12 mouse cellular contexts compared by ENCODE assay signal in the genomic region with DNA sequence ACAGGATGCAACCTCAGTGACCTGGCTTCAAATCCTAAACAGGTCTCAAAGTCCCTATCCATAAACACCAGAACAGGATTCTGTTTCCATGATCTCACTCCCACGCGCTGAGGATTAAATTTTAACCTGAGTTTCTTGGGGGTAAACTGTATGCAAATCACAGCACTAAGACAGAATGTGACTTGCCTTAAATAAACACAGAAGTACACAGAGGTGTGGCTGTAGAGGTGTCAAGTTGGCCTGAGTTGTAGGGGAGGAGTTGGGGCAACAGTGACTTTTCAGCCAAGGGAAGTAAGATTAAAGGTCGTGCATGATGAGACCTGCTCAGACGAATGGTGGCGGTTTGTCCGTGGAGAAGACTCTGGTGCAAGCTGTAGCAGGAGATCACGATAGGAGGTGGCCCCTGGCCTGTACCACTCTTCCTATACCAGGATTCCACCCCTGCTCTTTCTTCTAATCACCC. TPM values are rescaled to one million over a fixed set of nuclear protein-coding genes. Genes with fewer than 3 reads are reported as not detected.
DNase-seq lines count a peak whose midpoint lies in the region; ATAC-seq lines count a peak whose summit lies in the region.
"Had no signal": no experiment of that assay in that cellular context is flagged by ENCODE, and none has a peak within 500 bp of the region (broad histone marks: within the 10 kb centered on the region; RNA-seq: fewer than 3 reads in every experiment).

No protein-coding gene starts in this region.

- H3K27ac ChIP-seq in midbrain, embryonic 11.5 days (ENCODE audit: low read depth, low read length): no peak overlapping the region
- no peak overlapping the region for H3K27ac ChIP-seq in midbrain, embryonic 16.5 days (ENCODE audit: low read length)
- peak overlapping the region; percentile 92 for H3K27ac ChIP-seq in liver, embryonic 16.5 days (ENCODE audit: low read length)
- peak overlapping the region; percentile 67 for H3K27ac ChIP-seq in stomach, embryonic 14.5 days (ENCODE audit: low read length)
- H3K27ac ChIP-seq in forebrain, embryonic 13.5 days: no peak overlapping the region
- H3K27ac ChIP-seq: lung, embryonic 15.5 days had no signal

- no peak for ATAC-seq in midbrain, embryonic 11.5 days (ENCODE audit: low FRiP score)
- no peak for ATAC-seq in midbrain, embryonic 16.5 days
- peak; percentile 84 for ATAC-seq in liver, embryonic 16.5 days (ENCODE audit: low read depth)
- ATAC-seq in stomach, embryonic 14.5 days (ENCODE audit: insufficient number of reproducible peaks, insufficient read depth, low FRiP score, low read depth): peak; percentile 81
- ATAC-seq in megakaryocyte-erythroid progenitor cell, adult 5-6 weeks (replicated peaks; ENCODE audit: low FRiP score, low TSS enrichment, poor library complexity, severe bottlenecking): no peak
- no peak for ATAC-seq in forebrain, embryonic 13.5 days
- ATAC-seq: forebrain, embryonic 16.5 days had no signal

- H3K36me3 ChIP-seq in midbrain, embryonic 11.5 days (ENCODE audit: control insufficient read depth, insufficient read depth, low read length): no peaks in the 10 kb centered on the region
- no peaks in the 10 kb centered on the region for H3K36me3 ChIP-seq in midbrain, embryonic 16.5 days (ENCODE audit: control insufficient read depth, insufficient read depth, low read length)
- no peaks in the 10 kb centered on the region for H3K36me3 ChIP-seq in liver, embryonic 16.5 days (ENCODE audit: control insufficient read depth, insufficient read depth)
- no peaks in the 10 kb centered on the region for H3K36me3 ChIP-seq in stomach, embryonic 14.5 days (ENCODE audit: control insufficient read depth, insufficient read depth, low read length)
- H3K36me3 ChIP-seq in forebrain, embryonic 13.5 days (ENCODE audit: poor library complexity, severe bottlenecking): no peaks in the 10 kb centered on the region
- H3K36me3 ChIP-seq: lung, embryonic 15.5 days had no signal

- H3K4me2 ChIP-seq in midbrain, embryonic 11.5 days: no peak overlapping the region
- no peak overlapping the region for H3K4me2 ChIP-seq in midbrain, embryonic 16.5 days (ENCODE audit: low read length)
- H3K4me2 ChIP-seq in liver, embryonic 16.5 days (ENCODE audit: low read depth, low read length): peak overlapping the region; percentile 31; the same call in 1 of the 2 replicates
- H3K4me2 ChIP-seq in stomach, embryonic 14.5 days (replicated peaks; ENCODE audit: low read depth, low read length): no peak overlapping the region
- H3K4me2 ChIP-seq in forebrain, embryonic 13.5 days: no peak overlapping the region
- H3K4me2 ChIP-seq: lung, embryonic 15.5 days had no signal

- H3K27me3 ChIP-seq in midbrain, embryonic 11.5 days (ENCODE audit: control insufficient read depth, insufficient read depth, low read length): no peaks in the 10 kb centered on the region
- H3K27me3 ChIP-seq in midbrain, embryonic 16.5 days (ENCODE audit: control insufficient read depth, insufficient read depth, low read depth, low read length): no peaks in the 10 kb centered on the region
- no peaks in the 10 kb centered on the region for H3K27me3 ChIP-seq in liver, embryonic 16.5 days (ENCODE audit: control insufficient read depth, insufficient read depth, low read depth, low read length)
- H3K27me3 ChIP-seq in stomach, embryonic 14.5 days (ENCODE audit: control insufficient read depth, insufficient read depth, low read length): no peaks in the 10 kb centered on the region
- H3K27me3 ChIP-seq in forebrain, embryonic 13.5 days: no peaks in the 10 kb centered on the region
- H3K27me3 ChIP-seq: lung, embryonic 15.5 days had no signal

- no peaks in the 10 kb centered on the region for H3K4me1 ChIP-seq in midbrain, embryonic 11.5 days (ENCODE audit: control insufficient read depth, insufficient read depth, low read length)
- H3K4me1 ChIP-seq in midbrain, embryonic 16.5 days (ENCODE audit: control insufficient read depth, insufficient read depth, low read length): 0 out of 2 replicates have a peak, but pooled peaks cover 2% of the 10 kb centered on the region
- H3K4me1 ChIP-seq in liver, embryonic 16.5 days (ENCODE audit: control insufficient read depth, low read depth, low read length): peaks cover 9% of the 10 kb centered on the region
- H3K4me1 ChIP-seq in stomach, embryonic 14.5 days (ENCODE audit: control insufficient read depth, insufficient read depth, low read length): no peaks in the 10 kb centered on the region
- H3K4me1 ChIP-seq in forebrain, embryonic 13.5 days: peaks cover 6% of the 10 kb centered on the region

- no peak overlapping the region for H3K9ac ChIP-seq in midbrain, embryonic 11.5 days (ENCODE audit: low read length)
- no peak overlapping the region for H3K9ac ChIP-seq in midbrain, embryonic 16.5 days (ENCODE audit: low read depth, low read length)
- peak overlapping the region; percentile 28; the same call in 1 of the 2 replicates for H3K9ac ChIP-seq in liver, embryonic 16.5 days (ENCODE audit: low read depth, low read length)
- H3K9ac ChIP-seq in stomach, embryonic 14.5 days (replicated peaks; ENCODE audit: low read depth, low read length): no peak overlapping the region
- H3K9ac ChIP-seq in forebrain, embryonic 13.5 days: no peak overlapping the region
- H3K9ac ChIP-seq: lung, embryonic 15.5 days had no signal

- WGBS in midbrain, embryonic 11.5 days: 86% methylated on average over 7 of the region's 7 CpGs
- WGBS in midbrain, embryonic 16.5 days: 95% methylated on average over 7 of the region's 7 CpGs
- WGBS in liver, embryonic 16.5 days (ENCODE audit: insufficient replicate concordance): 35% methylated on average over 7 of the region's 7 CpGs
- WGBS in stomach, embryonic 14.5 days: 66% methylated on average over 7 of the region's 7 CpGs
- WGBS in forebrain, embryonic 13.5 days: 86% methylated on average over 7 of the region's 7 CpGs

- H3K9me3 ChIP-seq in midbrain, embryonic 11.5 days (ENCODE audit: control insufficient read depth, low read length): no peaks in the 10 kb centered on the region
- no peaks in the 10 kb centered on the region for H3K9me3 ChIP-seq in midbrain, embryonic 16.5 days (replicated peaks; ENCODE audit: control insufficient read depth, low read length, poor library complexity, severe bottlenecking)
- no peaks in the 10 kb centered on the region for H3K9me3 ChIP-seq in liver, embryonic 16.5 days (replicated peaks; ENCODE audit: control insufficient read depth, low read length)
- H3K9me3 ChIP-seq in stomach, embryonic 14.5 days (ENCODE audit: control insufficient read depth, low read depth, low read length): no peaks in the 10 kb centered on the region
- H3K9me3 ChIP-seq in forebrain, embryonic 13.5 days (replicated peaks): no peaks in the 10 kb centered on the region
- H3K9me3 ChIP-seq: lung, embryonic 15.5 days had no signal

- H3K4me3 ChIP-seq in midbrain, embryonic 11.5 days (ENCODE audit: low read depth, low read length): no peak overlapping the region
- H3K4me3 ChIP-seq in midbrain, embryonic 16.5 days (ENCODE audit: low read depth, low read length): no peak overlapping the region
- H3K4me3 ChIP-seq in liver, embryonic 16.5 days (ENCODE audit: low read depth, low read length): no peak overlapping the region
- no peak overlapping the region for H3K4me3 ChIP-seq in stomach, embryonic 14.5 days (ENCODE audit: low read depth, low read length)
- H3K4me3 ChIP-seq in forebrain, embryonic 13.5 days: no peak overlapping the region
- H3K4me3 ChIP-seq: lung, embryonic 15.5 days had no signal

- DNase-seq in midbrain, embryonic 11.5 days (ENCODE audit: low spot score, missing footprints): peak; percentile 44
- DNase-seq in kidney, adult 18-20 months: peak; percentile 77
- DNase-seq in testis, postnatal 10 days (ENCODE audit: low spot score): no peak
- DNase-seq: cerebellum, postnatal 36 days; right cerebral cortex, postnatal 4 days had no signal

RNA-seq across cellular contexts. Expression of gene Slc12a3, which starts 25.1 kb away (rescaled TPM):
- not detected in 2 replicates for polyA plus RNA-seq in midbrain, embryonic 11.5 days (2014; fragmentation: Nextera tagmentation; extraction: Ambion mirVana)
- 0.09 TPM in 1 of 2 replicates, not detected in the other for polyA plus RNA-seq in midbrain, embryonic 16.5 days (2015; fragmentation: Nextera tagmentation; extraction: Ambion mirVana)
- 0.20 and 0.46 TPM in 2 replicates for polyA plus RNA-seq in liver, embryonic 16.5 days (2015; fragmentation: Nextera tagmentation; extraction: Ambion mirVana)
- polyA plus RNA-seq in stomach, embryonic 14.5 days (2014; fragmentation: Nextera tagmentation; extraction: Ambion mirVana): not detected in 2 replicates
- total RNA-seq in megakaryocyte-erythroid progenitor cell, adult 5-6 weeks (2014; fragmentation: Nextera tagmentation): 0.12 and 1.8 TPM in 2 replicates
- not detected in 2 replicates for total RNA-seq in megakaryocyte-erythroid progenitor cell, adult 5-6 weeks (2017)
- not detected in 2 replicates for polyA plus RNA-seq in forebrain, embryonic 13.5 days (2015; fragmentation: Nextera tagmentation; extraction: Ambion mirVana)

RNA-seq across cellular contexts. Expression of gene Herpud1, which starts 32.1 kb away (rescaled TPM):
- 56.8 and 60.4 TPM in 2 replicates for polyA plus RNA-seq in midbrain, embryonic 11.5 days (2014; fragmentation: Nextera tagmentation; extraction: Ambion mirVana)
- 72.3 and 82.7 TPM in 2 replicates for polyA plus RNA-seq in midbrain, embryonic 16.5 days (2015; fragmentation: Nextera tagmentation; extraction: Ambion mirVana)
- 197 and 219 TPM in 2 replicates for polyA plus RNA-seq in liver, embryonic 16.5 days (2015; fragmentation: Nextera tagmentation; extraction: Ambion mirVana)
- 93.1 and 101 TPM in 2 replicates for polyA plus RNA-seq in stomach, embryonic 14.5 days (2014; fragmentation: Nextera tagmentation; extraction: Ambion mirVana)
- total RNA-seq in megakaryocyte-erythroid progenitor cell, adult 5-6 weeks (2014; fragmentation: Nextera tagmentation): 31.8 and 41.0 TPM in 2 replicates
- total RNA-seq in megakaryocyte-erythroid progenitor cell, adult 5-6 weeks (2017): 43.7 and 50.8 TPM in 2 replicates
- 50.9 and 53.9 TPM in 2 replicates for polyA plus RNA-seq in forebrain, embryonic 13.5 days (2015; fragmentation: Nextera tagmentation; extraction: Ambion mirVana)

Comparison
In these comparisons a context has a peak if more than half of its experiments do, and no peak if none do; other contexts are left out.
1. ATAC-seq: peak in liver, embryonic 16.5 days (single experiment) and stomach, embryonic 14.5 days (single experiment); none in midbrain, embryonic 11.5 days (single experiment), midbrain, embryonic 16.5 days (single experiment), megakaryocyte-erythroid progenitor cell, adult 5-6 weeks (single experiment) and forebrain, embryonic 13.5 days (single experiment).
2. H3K27ac ChIP-seq: peak in liver, embryonic 16.5 days (single experiment) and stomach, embryonic 14.5 days (single experiment); none in midbrain, embryonic 11.5 days (single experiment), midbrain, embryonic 16.5 days (single experiment) and forebrain, embryonic 13.5 days (single experiment).